Mouse (Mus musculus) midbrain, embryonic 11.5 days (tissue): ENCODE measurements around the gene Ackr2. TPM values are rescaled to one million over a fixed set of nuclear protein-coding genes. Genes with fewer than 3 reads are reported as not detected.

Experiments
- ATAC-seq: fragments of 200-750 bp; cut with Nextera tagmentation; 2 replicates; pipeline ENCODE4 v1.8.0; 2017; ENCODE audit warnings: moderate TSS enrichment, moderate library complexity; ENCODE audit not compliant: low FRiP score
- DNase-seq: peaks from one replicate; pipeline ENCODE4 v3.0.0; 2015; ENCODE audit warnings: low spot score; ENCODE audit errors: missing footprints
- H3K27ac ChIP-seq: fragments of 300-500 bp; sonication (generic); 2 replicates; pipeline ENCODE4 v1.5.1; 2014; ENCODE audit warnings: low read depth, low read length
- H3K27me3 ChIP-seq: fragments of 300-500 bp; sonication (generic); 2 replicates; pipeline ENCODE4 v1.6.1; 2014; ENCODE audit warnings: mild to moderate bottlenecking, low read length, moderate library complexity, mixed read lengths; ENCODE audit not compliant: control insufficient read depth, insufficient read depth
- H3K36me3 ChIP-seq: fragments of 300-500 bp; sonication (generic); 2 replicates; pipeline ENCODE4 v1.6.1; 2014; ENCODE audit warnings: mild to moderate bottlenecking, low read length, moderate library complexity, mixed read lengths; ENCODE audit not compliant: control insufficient read depth, insufficient read depth
- H3K4me1 ChIP-seq: fragments of 300-500 bp; sonication (generic); 2 replicates; pipeline ENCODE4 v1.6.1; 2014; ENCODE audit warnings: low read length; ENCODE audit not compliant: control insufficient read depth, insufficient read depth
- H3K4me2 ChIP-seq: fragments of 300-500 bp; sonication (generic); 2 replicates; pipeline ENCODE4 v1.6.1; 2014; ENCODE audit warnings: mild to moderate bottlenecking, moderate library complexity
- H3K4me3 ChIP-seq: fragments of 300-500 bp; sonication (generic); 2 replicates; pipeline ENCODE4 v1.5.1; 2014; ENCODE audit warnings: low read depth, low read length
- H3K9ac ChIP-seq: fragments of 300-500 bp; sonication (generic); 2 replicates; pipeline ENCODE4 v1.6.1; 2014; ENCODE audit warnings: low read length
- H3K9me3 ChIP-seq: fragments of 300-500 bp; sonication (generic); 2 replicates; pipeline ENCODE4 v1.6.1; 2016; ENCODE audit warnings: low read length; ENCODE audit not compliant: control insufficient read depth
- WGBS: fragments of 180-500 bp; shearing (Covaris S2); extraction: QIAGEN DNeasy Blood & Tissue Kit; methylation state at CpG from one replicate; pipeline ENCODE4 v1.1.7; 2014; 5-methylcytosine and 5-hydroxymethylcytosine counted together
- polyA plus RNA-seq: library from polyadenylated mRNA; unstranded; fragments of >200 nt; fragmentation: Nextera tagmentation; extraction: Ambion mirVana; gene quantifications from 2 replicates; pipeline ENCODE4 v1.2.1, GENCODE M21; 2014

The Ackr2 gene
- polyA plus RNA-seq, 1 experiment from 2014 or later: 1.6 TPM

DNA sequence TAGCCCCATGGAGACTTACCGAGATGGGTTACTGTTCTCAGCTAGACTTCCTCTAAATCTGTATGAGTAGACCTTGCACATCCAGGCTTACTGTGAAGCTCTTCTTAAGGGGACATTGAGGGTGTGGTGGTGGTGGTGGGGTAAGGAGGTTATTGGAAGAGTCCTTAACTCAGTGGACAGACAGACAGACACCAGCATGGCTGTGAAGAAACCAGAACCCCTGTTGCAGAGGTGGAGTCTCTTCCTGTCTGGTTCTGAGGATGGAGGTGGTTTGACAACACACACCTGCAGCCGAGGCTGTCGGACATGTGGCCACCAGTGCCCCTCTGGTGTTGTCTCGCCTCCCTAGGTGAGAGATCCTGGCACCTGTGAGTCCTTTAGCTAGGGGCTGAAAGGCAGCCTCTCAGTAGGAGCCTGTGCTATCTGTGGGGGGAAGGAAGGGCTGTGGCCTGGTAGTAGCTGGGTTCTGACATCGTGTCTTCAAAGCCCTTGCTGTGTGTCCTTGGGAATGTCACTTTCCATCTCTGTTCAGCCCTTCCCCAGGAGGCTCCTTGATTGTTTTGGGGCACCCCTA lies 2.2 kb downstream of the Ackr2 start:
- Histone ChIP-seq H3K27ac (no peak overlapping the region), H3K9ac (no peak overlapping the region), H3K9me3 (no peaks in the 10 kb centered on the region), H3K27me3 (no peaks in the 10 kb centered on the region), H3K4me2 (no peak overlapping the region), H3K4me3 (no peak overlapping the region), H3K36me3 (no peaks in the 10 kb centered on the region), H3K4me1 (no peaks in the 10 kb centered on the region)
- DNase-seq (no peak), ATAC-seq (no peak)
- WGBS: 78% methylated on average over 5 of the region's 5 CpGs

DNA sequence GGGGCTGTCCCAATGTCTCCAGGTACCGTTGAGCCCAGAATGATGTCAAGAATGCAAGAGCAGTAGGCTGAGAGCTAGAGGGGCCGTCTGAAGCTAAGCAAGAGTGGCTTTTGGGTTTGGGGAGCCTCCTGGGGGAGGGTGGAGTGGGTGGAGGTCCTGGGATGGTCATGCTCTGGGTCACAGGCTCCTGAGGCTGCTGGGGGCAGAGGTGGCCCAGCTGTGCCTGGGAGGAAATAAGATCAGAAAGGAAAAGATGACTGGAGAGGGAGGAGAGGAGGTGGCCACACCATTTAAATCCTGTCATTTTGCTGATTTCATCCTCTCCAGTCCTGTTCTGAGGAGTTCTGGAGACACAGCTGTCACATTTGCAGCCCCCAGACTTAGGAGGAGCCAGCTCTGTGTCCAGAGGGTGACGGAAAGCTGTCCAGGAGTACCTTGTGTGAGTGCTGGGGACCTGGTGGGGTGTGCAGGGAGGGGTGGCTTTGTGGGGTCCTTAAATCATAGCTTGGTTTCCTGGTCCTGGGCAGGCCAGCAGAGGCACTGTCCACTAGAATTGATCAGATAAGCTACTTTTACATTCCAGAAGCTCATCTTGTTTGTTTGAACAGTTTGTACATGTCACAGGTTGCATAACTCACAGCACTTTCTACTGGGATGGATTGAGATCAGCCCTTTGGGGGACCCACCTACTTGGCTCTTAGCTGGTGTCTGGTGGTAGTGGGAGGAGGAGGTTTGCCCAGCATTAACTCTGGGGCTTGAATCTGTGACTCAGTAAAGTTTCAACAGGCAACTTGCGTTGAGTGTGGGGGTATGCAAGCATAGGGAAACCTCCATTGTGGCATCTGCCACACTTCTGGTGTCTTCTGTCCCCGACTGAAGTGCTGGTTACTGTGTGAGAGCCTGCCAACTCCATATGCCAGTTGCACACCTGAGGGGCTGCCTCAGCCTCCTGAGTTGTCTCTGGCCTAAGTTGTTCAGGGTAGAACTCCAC lies 3.9 kb downstream of the Ackr2 start:
- H3K9ac ChIP-seq: no peak overlapping the region
- no peak for ATAC-seq
- no peak overlapping the region for H3K4me2 ChIP-seq
- DNase-seq: no peak
- no peaks in the 10 kb centered on the region for H3K4me1 ChIP-seq
- no peak overlapping the region for H3K27ac ChIP-seq
- H3K4me3 ChIP-seq: no peak overlapping the region
- H3K36me3 ChIP-seq: no peaks in the 10 kb centered on the region
- 80% methylated on average over 5 of the region's 5 CpGs for WGBS
- no peaks in the 10 kb centered on the region for H3K9me3 ChIP-seq
- no peaks in the 10 kb centered on the region for H3K27me3 ChIP-seq

DNA sequence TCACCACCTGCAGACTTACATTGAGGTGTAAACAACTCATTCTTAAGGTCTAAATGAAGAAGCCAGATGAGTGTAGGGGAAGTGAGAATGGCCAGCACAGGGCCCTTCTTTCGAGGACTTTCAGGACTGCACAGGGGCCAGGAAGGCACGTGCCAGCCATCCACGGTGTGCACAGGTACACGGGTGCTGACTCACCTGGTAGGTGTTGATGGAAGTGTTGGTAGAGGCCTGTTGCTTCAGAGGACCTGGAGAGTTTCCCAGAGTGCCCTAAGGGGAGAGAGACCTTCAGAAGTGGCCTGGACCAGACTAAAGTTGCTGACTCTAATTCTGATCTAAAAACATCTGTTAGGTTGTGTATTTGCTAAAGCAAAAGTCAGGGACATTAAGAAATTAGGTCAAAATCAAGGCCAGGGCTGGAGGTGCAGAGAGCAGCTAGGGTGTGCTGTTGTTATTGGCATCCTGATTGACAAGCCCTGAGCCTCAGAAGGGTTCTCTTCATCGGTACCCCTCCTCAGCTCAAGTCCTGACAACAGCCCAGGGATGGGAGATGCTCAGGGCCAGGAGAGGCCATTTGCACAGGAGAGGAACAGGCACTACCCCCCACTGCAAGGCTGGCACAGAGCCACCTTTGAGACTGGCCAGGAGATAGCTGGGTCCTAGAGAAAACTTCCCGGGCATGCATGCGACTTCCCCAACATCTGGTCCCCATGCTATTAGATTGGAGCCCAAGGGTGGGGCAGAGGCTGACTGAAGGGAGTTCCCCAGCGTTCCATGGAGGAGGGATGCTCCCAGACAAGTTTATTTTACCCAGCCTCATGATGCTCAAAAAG lies 5.5 kb downstream of the Ackr2 start:
- ATAC-seq: no peak
- H3K27me3 ChIP-seq: no peaks in the 10 kb centered on the region
- no peaks in the 10 kb centered on the region for H3K9me3 ChIP-seq
- H3K4me2 ChIP-seq: no peak overlapping the region
- H3K4me3 ChIP-seq: no peak overlapping the region
- no peak overlapping the region for H3K27ac ChIP-seq
- no peak for DNase-seq
- no peaks in the 10 kb centered on the region for H3K36me3 ChIP-seq
- WGBS: 83% methylated on average over 8 of the region's 8 CpGs
- no peaks in the 10 kb centered on the region for H3K4me1 ChIP-seq
- no peak overlapping the region for H3K9ac ChIP-seq

DNA sequence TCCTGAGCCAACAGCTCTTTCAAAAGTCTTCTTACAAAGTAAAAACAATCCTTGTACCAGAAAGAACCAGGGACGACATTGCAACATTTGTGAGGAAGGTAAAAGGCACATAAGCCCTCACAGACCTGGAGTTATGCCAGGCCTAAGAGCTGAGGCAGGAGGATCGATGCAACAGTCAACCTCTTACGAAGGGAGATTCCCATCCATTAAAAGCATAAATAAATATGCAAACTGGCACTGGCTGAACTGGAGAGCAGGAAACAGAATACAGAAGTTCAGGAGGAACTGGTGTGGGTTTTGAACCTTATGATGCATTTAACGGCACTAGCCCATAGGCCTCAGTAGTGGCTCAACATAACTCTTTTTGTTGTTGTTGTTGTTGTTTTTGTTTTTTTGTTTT lies 6.2 kb downstream of the Ackr2 start:
- no peaks in the 10 kb centered on the region for H3K4me1 ChIP-seq
- H3K36me3 ChIP-seq: no peaks in the 10 kb centered on the region
- H3K9ac ChIP-seq: no peak overlapping the region
- WGBS: 89% methylated on average over 4 of the region's 4 CpGs
- no peak for DNase-seq
- H3K4me2 ChIP-seq: no peak overlapping the region
- no peaks in the 10 kb centered on the region for H3K9me3 ChIP-seq
- H3K4me3 ChIP-seq: no peak overlapping the region
- no peak for ATAC-seq
- no peak overlapping the region for H3K27ac ChIP-seq
- H3K27me3 ChIP-seq: no peaks in the 10 kb centered on the region

DNA sequence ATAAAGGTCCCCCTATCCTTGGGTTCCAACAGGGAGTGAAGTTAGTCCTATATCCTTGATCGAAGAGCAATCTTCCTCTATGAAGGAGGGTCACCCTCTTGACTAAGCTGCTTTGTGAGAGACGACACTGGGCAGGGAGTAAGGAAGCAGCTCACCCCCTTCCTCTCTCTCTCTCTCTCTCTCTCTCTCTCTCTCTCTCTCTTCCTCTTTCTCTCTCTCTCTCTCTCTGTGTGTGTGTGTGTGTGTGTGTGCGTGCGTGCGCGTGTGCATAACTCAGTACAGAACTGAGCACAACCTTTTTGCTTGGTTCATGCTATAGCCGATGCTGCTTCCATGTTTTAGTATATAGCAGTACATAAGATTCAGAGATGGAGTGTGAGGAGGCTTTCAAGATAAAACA lies 6.8 kb downstream of the Ackr2 start:
- ATAC-seq (no peak), DNase-seq (no peak)
- H3K4me1 ChIP-seq: no peaks in the 10 kb centered on the region
- no peak overlapping the region for H3K4me2 ChIP-seq
- H3K36me3 ChIP-seq: no peaks in the 10 kb centered on the region
- no peak overlapping the region for H3K27ac ChIP-seq
- no peak overlapping the region for H3K9ac ChIP-seq
- no peak overlapping the region for H3K4me3 ChIP-seq
- 89% methylated on average over 7 of the region's 7 CpGs for WGBS
- H3K27me3 ChIP-seq: no peaks in the 10 kb centered on the region
- no peaks in the 10 kb centered on the region for H3K9me3 ChIP-seq

DNA sequence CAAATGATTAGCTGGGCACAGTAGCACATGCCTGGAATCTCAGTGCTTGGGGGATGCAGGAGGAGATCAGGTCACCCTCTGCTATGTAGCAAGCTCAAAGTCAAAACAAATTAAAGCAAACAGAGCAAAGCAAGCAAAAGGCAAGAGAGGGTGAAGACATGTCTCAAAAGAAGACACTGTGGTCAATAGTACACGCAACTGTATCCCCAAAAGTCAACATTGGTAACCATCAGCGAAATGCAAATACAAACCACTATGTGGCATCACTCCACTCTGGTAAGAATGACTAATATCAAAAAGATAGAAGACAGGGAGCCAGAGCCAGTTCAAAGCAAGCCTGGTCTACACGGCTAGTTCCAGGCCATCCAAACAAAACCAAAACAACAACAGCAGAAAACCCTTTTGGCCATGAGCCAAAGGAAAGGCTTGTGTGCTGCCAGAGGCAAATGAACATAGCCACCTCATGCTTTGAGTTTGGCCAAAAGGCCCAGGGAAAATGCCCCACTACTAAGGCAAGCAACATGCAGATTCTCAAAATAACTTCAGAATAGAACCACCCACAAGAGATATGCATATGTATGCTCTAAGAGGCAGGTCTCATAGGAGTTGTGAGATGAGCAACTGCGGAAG lies 7.5 kb downstream of the Ackr2 start:
- no peak overlapping the region for H3K4me3 ChIP-seq
- H3K36me3 ChIP-seq: no peaks in the 10 kb centered on the region
- H3K4me1 ChIP-seq: no peaks in the 10 kb centered on the region
- ATAC-seq (no peak), DNase-seq (no peak)
- WGBS: 90% methylated on average over 4 of the region's 4 CpGs
- H3K9me3 ChIP-seq: no peaks in the 10 kb centered on the region
- no peak overlapping the region for H3K27ac ChIP-seq
- no peak overlapping the region for H3K9ac ChIP-seq
- no peaks in the 10 kb centered on the region for H3K27me3 ChIP-seq
- H3K4me2 ChIP-seq: no peak overlapping the region

DNA sequence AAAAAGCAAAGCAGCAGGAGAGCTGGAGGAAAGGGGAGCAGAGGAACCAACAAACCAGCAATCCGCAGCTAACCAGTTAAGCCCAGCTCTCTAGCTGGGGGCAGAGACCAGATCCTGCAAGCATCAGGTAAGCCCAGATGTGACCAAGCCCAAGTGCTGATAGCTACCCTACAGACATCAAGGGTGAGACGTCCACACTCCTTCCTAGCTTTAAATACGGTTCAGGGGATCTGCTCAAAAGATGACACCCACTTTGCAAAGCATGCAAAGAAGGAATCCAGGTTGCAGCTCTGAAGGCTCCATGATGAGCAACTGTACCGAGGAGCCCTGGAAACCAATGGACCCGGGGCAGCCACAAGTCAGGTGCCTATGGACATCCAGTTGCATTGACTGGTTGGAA lies 8.3 kb downstream of the Ackr2 start:
- no peak overlapping the region for H3K9ac ChIP-seq
- H3K27ac ChIP-seq: no peak overlapping the region
- no peak overlapping the region for H3K4me3 ChIP-seq
- no peaks in the 10 kb centered on the region for H3K9me3 ChIP-seq
- H3K4me2 ChIP-seq: no peak overlapping the region
- ATAC-seq (no peak), DNase-seq (no peak)
- no peaks in the 10 kb centered on the region for H3K36me3 ChIP-seq
- H3K27me3 ChIP-seq: no peaks in the 10 kb centered on the region
- no peaks in the 10 kb centered on the region for H3K4me1 ChIP-seq
- WGBS: 86% methylated on average over 5 of the region's 5 CpGs

DNA sequence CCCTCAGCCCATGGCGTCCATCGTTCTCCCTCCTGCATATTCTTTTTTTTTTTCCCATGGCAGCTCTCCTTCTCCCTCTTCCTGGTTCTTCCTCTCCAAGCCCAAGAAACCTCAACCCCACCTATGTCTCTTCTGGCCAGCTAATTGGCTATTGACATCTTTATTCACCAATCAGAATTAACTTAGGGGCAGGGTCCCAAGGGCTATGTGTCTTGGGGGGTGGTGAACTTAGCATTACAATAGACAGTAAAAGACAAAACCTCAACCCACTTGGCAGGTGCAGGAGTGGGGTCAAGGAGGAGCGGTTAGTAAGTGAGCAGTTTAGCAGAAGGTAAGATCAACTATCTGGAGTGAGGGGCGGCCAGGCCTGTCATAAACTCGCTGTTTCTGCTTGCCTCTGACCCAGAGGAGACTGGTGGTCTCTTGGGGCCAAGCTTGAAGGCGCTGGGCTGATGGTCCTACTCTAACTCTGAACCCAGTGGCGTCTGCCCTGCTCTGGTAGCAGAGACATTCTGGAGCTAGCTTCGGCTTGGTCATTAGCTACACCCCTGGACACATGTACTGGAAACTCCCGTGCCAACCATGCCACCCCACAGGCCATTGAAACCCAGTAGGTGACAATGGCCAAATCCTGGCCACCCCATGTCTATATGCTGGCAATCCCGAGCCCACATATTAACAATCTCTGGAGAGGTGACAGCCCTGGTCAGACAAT lies 9.4 kb downstream of the Ackr2 start:
- no peaks in the 10 kb centered on the region for H3K4me1 ChIP-seq
- no peak overlapping the region for H3K4me2 ChIP-seq
- no peaks in the 10 kb centered on the region for H3K9me3 ChIP-seq
- WGBS: 77% methylated on average over 10 of the region's 10 CpGs
- ATAC-seq (no peak), DNase-seq (no peak)
- no peak overlapping the region for H3K9ac ChIP-seq
- no peaks in the 10 kb centered on the region for H3K27me3 ChIP-seq
- H3K4me3 ChIP-seq: no peak overlapping the region
- no peak overlapping the region for H3K27ac ChIP-seq
- no peaks in the 10 kb centered on the region for H3K36me3 ChIP-seq
